Mouse (Mus musculus) cerebellum, postnatal 14 days (tissue): ENCODE measurements at regions not wholly inside any gene's neighbourhood (a gene's known extent, or its start where the extent isn't known, plus 50 kb on each side); places are given as distances from the start of the nearest gene placed in this dataset.
A peak's percentile ranks its signal among the peaks of the same experiment; 100 is the strongest.

Experiments
- DNase-seq, 2 experiments: peaks; one replicate each; pipeline ENCODE4 v3.0.0; 2021; ENCODE audit warnings: mixed read lengths in 2 of 2

GRCm38 (mm10) chr12:68242683-68243082, 916.3 kb downstream of the Rps29 start:
- no peak for DNase-seq

- DNase-seq, result peak; percentile 89 to 92
Measured at GRCm38 (mm10) chr12:68231803-68232202, 927.2 kb downstream of the Rps29 start.

- DNase-seq, result no peak
Measured at GRCm38 (mm10) chr12:68217091-68217490, 941.9 kb downstream of the Rps29 start.

- no peak for DNase-seq
Measured at GRCm38 (mm10) chr12:68208302-68208701, 950.7 kb downstream of the Rps29 start.

- DNase-seq, result no peak
Measured at GRCm38 (mm10) chr12:68183858-68184257, 961.5 kb upstream of the Mdga2 start.

- DNase-seq, result no peak
Measured at GRCm38 (mm10) chr12:68161317-68161716, 939.0 kb upstream of the Mdga2 start.

- DNase-seq, result peak; percentile 46 to 48
Measured at GRCm38 (mm10) chr12:68148066-68148465, 925.7 kb upstream of the Mdga2 start.

- no peak for DNase-seq
Measured at GRCm38 (mm10) chr12:68139831-68140230, 917.5 kb upstream of the Mdga2 start.

GRCm38 (mm10) chr12:68131776-68132175, 909.4 kb upstream of the Mdga2 start:
- no peak for DNase-seq

- DNase-seq, result no peak
Measured at GRCm38 (mm10) chr12:68115762-68116161, 893.4 kb upstream of the Mdga2 start.
